Mouse (Mus musculus) layer of hippocampus, postnatal 10 days (tissue): Measurements from ENCODE around the gene Ptov1. TPM values are rescaled to one million over a fixed set of nuclear protein-coding genes. Genes with fewer than 3 reads are reported as not detected.

Source experiments
- DNase-seq, 2 experiments: peaks; one replicate each; pipeline ENCODE4 v3.0.0; 2021; ENCODE audit warnings: low spot score in 2 of 2
- total RNA-seq, 2 experiments: library from RNA; stranded (reverse); gene quantifications; 2 replicates each; pipeline ENCODE4 v1.2.3; 2021

Gene Ptov1
- total RNA-seq, 2 experiments from 2014 or later: 278 to 304 TPM

DNA sequence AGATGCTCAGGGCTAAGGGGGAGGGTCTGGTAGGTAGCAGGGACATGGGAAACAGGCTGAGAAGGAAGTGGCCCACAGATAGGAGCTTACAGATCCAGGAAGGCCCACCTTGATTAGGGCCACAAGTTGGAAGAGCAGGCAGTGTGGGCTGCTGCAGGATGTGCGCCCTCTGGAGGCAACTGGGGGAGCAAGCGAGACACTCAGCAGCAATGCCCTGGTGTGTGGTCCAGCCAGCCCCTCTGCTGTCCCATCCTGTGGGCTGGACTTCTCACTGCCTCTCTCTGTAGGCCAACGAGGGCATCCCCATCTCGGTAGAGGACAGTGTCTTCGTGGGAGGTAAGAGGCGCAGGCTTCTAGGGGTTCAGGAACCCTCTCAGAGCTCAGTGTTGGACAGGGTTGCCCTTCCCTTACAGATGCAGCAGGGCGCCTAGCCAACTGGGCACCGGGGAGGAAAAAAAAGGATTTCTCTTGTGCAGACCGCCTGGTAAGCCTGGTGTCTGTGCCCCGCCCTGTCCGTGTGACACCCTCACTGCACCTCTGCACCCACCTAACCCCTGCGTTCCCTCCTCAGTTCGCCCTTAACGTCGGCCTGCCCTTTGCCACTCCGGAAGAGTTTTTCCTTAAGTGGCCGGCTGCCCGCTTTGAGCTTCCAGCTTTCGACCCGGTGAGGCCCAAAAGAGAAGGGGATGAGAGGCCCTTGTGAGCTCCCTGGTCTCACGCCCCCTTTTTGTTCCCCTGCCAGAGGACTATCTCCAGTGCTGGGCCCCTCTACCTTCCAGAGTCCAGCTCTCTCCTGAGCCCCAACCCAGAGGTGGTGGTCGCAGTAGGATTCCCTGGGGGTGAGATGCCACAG is 8.8 kb downstream of the Ptov1 start:
- DNase-seq: peak; percentile 78 to 82

DNA sequence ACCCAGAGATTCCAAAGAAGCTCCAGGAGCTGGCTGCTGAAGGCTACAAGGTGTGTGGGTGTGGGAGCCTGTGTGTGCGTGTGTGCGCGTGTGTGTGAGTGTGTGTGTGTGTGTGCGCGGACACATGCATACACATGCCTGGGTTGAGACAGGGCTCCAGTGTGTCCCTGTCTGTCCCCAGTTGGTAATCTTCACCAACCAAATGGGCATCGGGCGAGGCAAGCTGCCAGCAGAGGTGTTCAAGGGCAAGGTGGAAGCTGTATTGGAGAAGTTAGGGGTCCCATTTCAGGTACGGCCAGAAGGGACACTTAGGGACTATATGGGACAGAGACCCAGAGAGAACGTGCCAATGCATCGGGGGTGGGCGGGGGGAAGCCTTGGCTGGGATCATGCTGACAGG is 9.7 kb downstream of the Ptov1 start:
- no peak for DNase-seq

DNA sequence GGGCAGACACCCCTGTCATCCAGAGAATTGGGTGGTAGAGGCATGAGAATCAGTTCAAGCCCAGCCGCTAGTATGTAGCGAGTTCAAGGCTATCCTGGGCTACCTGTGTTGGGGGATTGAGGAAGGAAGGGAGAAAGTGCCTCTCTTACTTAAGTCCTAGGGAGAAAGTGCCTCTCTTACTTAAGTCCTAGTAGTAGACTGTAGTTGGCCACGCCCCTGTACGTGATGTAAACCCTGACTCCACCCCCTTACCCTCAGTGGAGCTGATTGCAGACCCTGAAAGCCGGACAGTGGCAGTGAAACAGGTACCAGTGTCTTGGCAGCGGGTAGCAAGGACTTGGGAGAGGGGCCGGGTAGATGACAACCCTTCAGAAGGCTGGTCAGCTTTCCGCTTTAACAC is 11.7 kb downstream of the Ptov1 start:
- DNase-seq: no peak

DNA sequence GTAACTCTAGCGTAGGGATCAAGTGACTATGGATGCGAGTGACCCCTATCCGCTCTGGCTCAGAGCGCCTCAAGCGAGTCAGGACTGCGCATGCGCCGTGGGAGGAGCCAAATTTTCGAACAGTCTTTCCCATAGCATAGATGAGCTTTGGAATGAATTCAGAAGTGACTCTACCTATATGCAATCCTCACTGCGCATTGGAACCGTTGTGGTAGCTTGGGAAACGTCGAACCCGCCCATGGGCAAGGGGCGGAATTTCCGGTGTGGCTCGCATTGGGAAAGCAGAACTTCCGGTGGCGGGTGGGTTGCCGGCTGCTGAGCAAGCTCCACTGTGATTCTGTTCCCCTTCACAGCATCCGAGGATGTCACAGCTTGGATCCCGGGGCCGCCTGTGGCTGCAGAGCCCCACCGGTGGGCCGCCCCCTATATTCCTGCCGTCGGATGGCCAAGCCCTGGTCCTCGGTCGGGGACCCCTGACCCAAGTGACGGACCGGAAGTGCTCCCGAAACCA is 12.5 kb downstream of the Ptov1 start, which contains the start of gene Pnkp:
TSS of gene Pnkp (plus strand) at position 98 of the 511 bp plus-strand sequence.
- peak; percentile 87 to 90 for DNase-seq

GRCm38 (mm10) chr7:44856265-44856916 is 13.2 kb downstream of the Ptov1 start:
- DNase-seq: no peak

DNA sequence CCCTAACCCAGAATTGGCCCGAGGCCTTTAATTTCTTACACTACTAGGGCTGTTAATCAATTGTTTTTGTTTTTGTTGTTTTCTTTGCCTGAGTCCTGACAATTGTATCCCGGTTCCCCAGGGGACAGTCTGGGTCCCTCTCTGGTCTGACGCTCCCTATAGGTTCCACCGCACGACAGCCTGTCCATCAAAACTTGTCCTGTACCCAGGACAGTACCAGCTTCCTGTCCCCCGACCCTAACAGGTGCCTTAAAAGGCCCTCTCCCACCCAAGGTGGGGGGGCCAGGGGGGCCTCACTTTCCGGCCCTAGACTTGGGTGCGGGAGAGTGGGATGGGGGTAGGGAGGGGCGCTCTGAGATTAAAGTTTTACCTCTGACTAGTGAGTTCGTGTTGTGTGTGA is 14.6 kb downstream of the Ptov1 start:
- DNase-seq: no peak

- DNase-seq: peak; percentile 73 to 80
These were observed 15.1 kb downstream of the Ptov1 start for GRCm38 (mm10) chr7:44854356-44855031.

DNA sequence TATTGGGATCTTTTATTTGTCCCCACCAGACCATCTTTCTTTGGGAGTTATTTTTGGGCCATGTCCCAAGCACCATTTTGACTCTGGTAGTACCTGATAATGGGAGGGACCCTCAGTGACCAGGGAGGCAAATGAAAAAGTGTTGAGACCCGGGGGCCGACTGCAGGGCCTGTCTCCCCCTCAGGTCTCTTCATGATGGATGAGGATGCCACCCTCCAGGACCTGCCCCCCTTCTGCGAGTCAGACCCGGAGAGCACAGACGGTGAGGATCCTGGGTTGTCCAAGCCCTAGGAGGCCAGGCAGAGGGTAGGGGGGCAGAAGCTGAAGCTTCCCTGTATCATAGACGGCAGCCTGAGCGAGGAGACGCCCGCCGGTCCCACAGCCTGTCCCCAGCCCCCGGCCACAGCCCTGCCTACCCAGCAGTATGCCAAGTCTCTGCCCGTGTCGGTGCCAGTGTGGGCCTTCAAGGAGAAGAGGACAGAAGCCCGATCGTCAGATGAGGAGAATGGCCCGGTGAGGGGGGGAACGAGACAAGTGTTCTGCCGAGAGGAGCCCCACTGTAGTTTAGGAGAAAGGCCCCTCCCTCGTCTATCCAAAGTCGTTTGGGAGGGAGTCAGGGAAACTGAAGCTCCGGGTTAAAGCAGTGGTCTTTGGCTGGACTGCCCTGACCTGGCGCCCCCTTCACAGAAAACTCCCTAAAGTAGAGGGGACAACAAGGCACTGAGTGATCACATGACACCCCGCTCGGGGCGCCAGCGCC is 15.8 kb downstream of the Ptov1 start:
- no peak for DNase-seq

DNA sequence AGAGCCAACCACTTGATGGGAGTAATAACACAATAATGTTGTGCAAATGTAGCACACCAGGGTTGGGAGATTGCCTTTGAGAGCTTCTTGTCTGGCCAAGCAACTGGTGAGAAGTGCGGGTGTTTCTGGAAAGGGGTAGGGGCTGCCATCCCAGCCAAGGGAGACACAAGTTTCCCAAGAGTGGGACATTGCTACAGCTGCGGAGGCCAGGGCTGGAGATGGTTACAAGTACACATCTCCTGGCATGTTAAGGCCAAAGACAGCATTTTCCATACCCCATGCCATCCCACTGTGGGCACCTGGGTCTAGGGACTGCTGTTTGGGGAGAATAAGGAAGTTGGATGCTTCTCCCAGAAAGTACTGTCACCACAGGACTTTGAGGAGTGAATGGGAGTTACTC is 16.5 kb downstream of the Ptov1 start:
- no peak for DNase-seq

DNA sequence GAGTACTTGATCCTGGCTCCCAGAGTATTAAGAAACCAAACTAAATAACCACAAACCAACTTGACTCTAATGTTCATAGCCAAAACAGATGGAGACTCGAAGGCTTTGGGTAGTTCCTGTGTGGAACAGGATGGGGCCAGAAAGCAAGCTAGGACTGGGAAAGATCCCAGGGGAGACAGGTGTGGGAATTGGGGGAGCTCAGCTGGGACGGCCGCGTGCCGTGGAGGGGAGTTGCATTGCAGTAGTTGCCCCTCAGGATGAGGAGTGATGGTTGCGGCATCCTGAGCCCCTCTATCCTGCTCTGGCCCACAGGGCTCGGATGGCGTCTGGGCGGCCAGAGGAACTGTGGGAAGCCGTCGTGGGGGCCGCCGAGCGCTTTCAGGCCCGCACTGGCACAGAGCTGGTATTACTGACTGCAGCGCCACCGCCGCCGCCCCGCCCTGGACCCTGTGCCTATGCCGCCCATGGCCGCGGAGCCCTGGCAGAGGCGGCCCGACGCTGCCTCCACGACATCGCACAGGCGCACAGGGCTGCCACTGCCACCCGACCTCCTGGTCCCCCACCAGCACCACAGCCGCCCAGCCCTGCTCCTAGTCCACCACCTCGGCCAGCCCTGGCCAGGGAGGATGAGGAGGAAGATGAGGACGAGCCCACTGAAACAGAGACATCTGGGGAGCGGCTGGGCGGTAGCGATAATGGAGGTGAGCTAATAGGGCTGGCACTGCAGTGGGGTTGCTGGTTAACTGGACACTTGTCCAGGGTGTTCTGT is 17.1 kb downstream of the Ptov1 start:
- DNase-seq: no peak

- DNase-seq: no peak
These were observed 17.9 kb downstream of the Ptov1 start for GRCm38 (mm10) chr7:44851625-44852234.

DNA sequence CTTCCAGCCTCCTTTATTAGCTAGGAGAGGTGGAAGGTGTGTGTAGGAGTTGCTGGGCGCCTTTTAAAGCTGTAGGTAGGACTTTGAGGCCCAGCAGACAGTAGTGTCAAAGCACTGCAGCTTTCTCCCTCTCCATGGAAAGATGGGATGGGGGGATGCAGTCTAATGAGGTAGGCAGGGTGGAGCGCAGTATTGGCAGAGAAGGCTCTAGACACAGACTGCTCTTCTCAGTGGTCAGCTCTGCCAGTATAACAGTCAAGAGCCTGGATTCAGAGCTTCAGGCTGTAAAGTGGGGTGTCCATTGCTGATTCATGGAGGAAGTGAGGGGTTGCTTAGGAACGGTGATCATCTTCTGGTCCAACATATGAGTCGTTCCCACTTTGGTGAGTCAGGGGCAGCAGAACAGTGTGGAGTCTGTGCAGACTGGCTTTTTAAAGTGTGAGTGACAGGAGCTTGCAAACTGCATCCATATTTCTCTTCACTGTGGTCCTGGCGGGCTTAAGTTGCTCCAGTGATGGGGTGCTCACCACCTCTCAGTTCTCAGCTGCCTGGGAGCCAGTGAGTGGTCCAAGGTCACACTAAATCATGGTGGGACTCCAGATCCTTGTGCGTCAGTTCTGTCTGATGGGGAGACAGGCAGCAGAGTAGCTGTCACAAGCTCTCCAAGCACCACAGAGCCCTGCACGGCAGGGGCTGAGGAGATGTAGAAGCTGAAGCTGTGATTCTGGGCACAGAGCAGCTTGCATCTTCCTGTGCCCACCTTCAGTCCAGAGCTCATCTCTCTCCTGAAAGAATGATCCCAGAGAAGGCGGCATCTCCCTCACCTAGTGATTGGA is 18.6 kb downstream of the Ptov1 start:
- no peak for DNase-seq

DNA sequence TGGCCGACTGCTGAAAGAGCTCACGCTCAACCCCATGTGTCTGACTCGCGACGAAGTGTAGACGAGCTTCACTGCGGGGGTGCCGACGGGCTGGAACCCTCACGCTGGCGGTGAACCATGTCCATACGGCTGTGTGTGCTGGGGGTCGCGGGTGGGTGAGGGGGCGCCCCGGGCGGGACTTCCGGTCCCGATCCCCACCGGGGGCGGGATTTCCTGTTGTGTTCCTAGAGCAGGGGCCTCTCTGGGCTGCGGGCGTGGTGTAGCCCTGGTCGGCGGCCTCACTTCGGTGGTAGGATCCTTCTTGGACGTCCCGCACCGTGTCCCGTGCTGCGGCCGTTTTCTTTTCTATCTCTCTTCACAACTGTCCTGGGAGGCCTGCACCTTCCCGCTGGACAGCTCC is 19.4 kb downstream of the Ptov1 start:
- DNase-seq: peak; percentile 69 to 80

- peak; percentile 89 to 90 for DNase-seq
These were observed 20.0 kb downstream of the Ptov1 start for GRCm38 (mm10) chr7:44849416-44850111.

DNA sequence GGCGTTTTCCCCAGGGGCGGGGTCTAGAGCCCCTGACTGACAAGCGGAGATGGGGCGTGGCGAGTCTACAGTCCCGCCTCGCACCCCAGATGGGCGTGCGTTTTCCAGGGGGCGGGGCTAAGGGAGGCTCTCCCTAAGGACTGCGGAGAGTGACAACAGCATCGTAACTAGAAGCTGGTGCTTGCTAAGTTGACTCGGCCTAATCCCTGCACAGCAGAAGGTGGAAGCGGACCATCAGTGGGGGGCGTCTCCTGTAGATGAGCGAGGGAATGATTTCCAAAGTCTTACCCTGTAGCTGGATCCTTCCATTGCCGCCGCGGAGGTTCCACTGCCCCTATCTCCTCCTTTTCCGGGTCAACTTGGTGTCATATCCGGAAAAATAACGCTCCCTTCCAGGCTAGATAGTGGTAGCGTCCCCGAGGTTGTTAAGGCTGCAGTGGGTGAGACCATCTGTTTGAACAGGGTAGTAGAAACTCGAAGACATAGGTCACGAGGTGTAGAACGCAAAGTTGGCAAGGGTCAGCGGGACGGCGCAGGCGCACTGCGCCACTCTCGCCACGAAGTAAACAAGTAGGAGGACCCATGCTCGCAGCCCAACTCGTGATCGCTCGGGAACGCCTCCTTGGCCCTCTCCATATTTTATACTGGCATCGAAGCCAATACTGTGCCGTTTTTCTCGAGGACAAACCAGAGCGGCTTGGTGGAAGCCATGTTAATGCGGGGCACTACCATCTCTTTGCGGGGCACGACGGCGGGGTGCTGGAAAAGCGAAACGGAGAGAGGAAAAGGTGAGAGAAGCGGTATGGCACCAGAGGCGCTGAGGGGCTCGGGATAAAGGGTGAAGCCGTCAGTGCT is 20.8 kb downstream of the Ptov1 start, which contains the start of the genes Akt1s1 and Tbc1d17:
TSS of gene Akt1s1 (plus strand) at position 431 of the 855 bp plus-strand sequence.
TSS of gene Tbc1d17 (minus strand) at position 519 of the 855 bp plus-strand sequence.
- DNase-seq: peak; percentile 99 to 100

DNA sequence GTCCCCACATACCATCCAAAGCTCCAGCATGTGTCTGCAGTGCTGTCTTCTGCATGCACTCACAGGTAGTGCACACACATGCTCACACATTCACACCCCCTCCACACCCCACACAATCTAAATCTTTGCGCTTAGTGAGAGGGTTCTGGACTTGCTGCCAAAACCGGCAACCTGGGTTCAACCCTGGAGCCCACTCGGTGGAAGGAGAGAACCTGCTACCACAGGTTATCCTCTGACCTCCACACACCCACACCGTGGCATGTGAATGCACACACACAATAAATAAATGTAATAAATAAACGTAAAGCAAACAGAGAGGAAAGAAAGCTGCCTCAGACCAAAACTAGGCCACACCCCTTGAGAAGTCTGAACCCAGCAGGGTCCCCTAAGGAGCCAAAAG is 21.8 kb downstream of the Ptov1 start:
- no peak for DNase-seq

GRCm38 (mm10) chr7:44846804-44847203 is 22.8 kb downstream of the Ptov1 start:
- no peak for DNase-seq
